ENCODE assay signal across 23 mouse cellular contexts in the genomic region with DNA sequence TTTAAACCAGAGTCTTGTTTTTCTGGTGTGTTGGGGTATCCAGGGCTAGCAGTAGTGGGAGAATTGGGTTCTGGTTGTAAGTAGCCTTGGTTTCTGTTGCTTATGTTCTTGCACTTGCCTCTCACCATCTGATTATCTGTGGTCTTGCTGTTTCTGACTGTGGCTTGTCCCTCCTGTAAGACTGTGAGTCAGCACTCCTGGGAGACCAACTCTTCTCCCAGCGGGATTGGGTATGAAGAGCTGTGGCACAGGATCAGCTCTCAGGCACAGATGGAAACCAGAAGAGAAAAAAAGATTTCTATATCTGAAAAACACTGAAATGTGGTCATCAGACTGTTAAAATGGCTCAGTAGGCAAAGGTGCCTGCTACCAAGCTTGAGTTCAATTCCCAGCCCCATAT. TPM values are rescaled to one million over a fixed set of nuclear protein-coding genes. Genes with fewer than 3 reads are reported as not detected.
DNase-seq lines count a peak whose midpoint lies in the region; TF ChIP-seq lines count a peak whose summit lies in the region.
"Had no signal": no experiment of that assay in that cellular context is flagged by ENCODE, and none has a peak within 500 bp of the region (broad histone marks: within the 10 kb centered on the region; RNA-seq: fewer than 3 reads in every experiment).

No protein-coding gene starts in this region.

- DNase-seq in heart, embryonic 10.5 days (ENCODE audit: low spot score) = peak; percentile 46
- DNase-seq in heart, adult 18-20 months = no peak
- DNase-seq in 3134 (ENCODE audit: extremely low read depth, insufficient read length, low spot score) = peak; percentile 52
- DNase-seq in 3T3-L1 (ENCODE audit: low read depth, low spot score) = peak; percentile 45
- DNase-seq in layer of hippocampus, adult 18-20 months (ENCODE audit: low spot score in 2 of 2) = no peak
- no peak for DNase-seq in lung, postnatal 25 days (ENCODE audit: low spot score)
- DNase-seq: adrenal gland, adult 2 months; adrenal gland, postnatal 10 days; adrenal gland, postnatal 25 days; cerebellum, adult 11 months; cerebellum, adult 18-20 months; cerebellum, adult 8-10 months; cerebellum, adult 9-11 months; cerebellum, postnatal 14 days; cerebellum, postnatal 36 days; embryo, embryonic 11 days; forebrain, postnatal 0 days had no signal

- TF ChIP-seq POLR2A in myocyte (IDR thresholded peaks at IDR 0.05; ENCODE audit: insufficient read length, low read depth) = no peak

- no peak overlapping the region for H3K27ac ChIP-seq in heart, embryonic 10.5 days
- H3K27ac ChIP-seq: embryonic facial prominence, embryonic 12.5 days; forebrain, embryonic 13.5 days; forebrain, embryonic 15.5 days had no signal

- H3K9me3 ChIP-seq in heart, embryonic 10.5 days = no peaks in the 10 kb centered on the region
- H3K9me3 ChIP-seq: embryonic facial prominence, embryonic 12.5 days; forebrain, embryonic 13.5 days; forebrain, embryonic 15.5 days had no signal

- H3K4me3 ChIP-seq in heart, embryonic 10.5 days = no peak overlapping the region
- H3K4me3 ChIP-seq in myocyte = no peak overlapping the region
- H3K4me3 ChIP-seq: embryonic facial prominence, embryonic 12.5 days; forebrain, embryonic 13.5 days; forebrain, embryonic 15.5 days had no signal

- no peaks in the 10 kb centered on the region for H3K79me2 ChIP-seq in myocyte (ENCODE audit: control insufficient read depth, insufficient read depth)

- peak overlapping the region; percentile 21 for H3K4me2 ChIP-seq in myocyte (ENCODE audit: low read depth)
- H3K4me2 ChIP-seq: embryonic facial prominence, embryonic 12.5 days; forebrain, embryonic 13.5 days; forebrain, embryonic 15.5 days had no signal

- H3K36me3 ChIP-seq in heart, embryonic 10.5 days = no peaks in the 10 kb centered on the region
- no peaks in the 10 kb centered on the region for H3K36me3 ChIP-seq in myocyte (ENCODE audit: control insufficient read depth, insufficient read depth)
- H3K36me3 ChIP-seq: embryonic facial prominence, embryonic 12.5 days; forebrain, embryonic 15.5 days had no signal

- no peaks in the 10 kb centered on the region for H3K4me1 ChIP-seq in heart, embryonic 10.5 days
- H3K4me1 ChIP-seq: embryonic facial prominence, embryonic 12.5 days; forebrain, embryonic 13.5 days; forebrain, embryonic 15.5 days had no signal

- H3K27me3 ChIP-seq in heart, embryonic 10.5 days (ENCODE audit: insufficient read depth, poor library complexity, severe bottlenecking) = no peaks in the 10 kb centered on the region; the same call in 1 of the 2 replicates
- H3K27me3 ChIP-seq in myocyte (ENCODE audit: control insufficient read depth, insufficient read depth, insufficient read length) = no peaks in the 10 kb centered on the region
- H3K27me3 ChIP-seq: embryonic facial prominence, embryonic 12.5 days; forebrain, embryonic 13.5 days; forebrain, embryonic 15.5 days had no signal

- 57% methylated on average over 1 of the region's 1 CpGs for WGBS in heart, embryonic 10.5 days

- no peak overlapping the region for H3ac ChIP-seq in myocyte (ENCODE audit: control insufficient read depth, insufficient read length)

TF ChIP-seq in myocyte, 11 proteins besides CTCF, POLR2A, EP300 and RAD21:
- no peak for TF ChIP-seq MYOG (IDR thresholded peaks at IDR 0.05; ENCODE audit: control insufficient read depth in 1 of 3, insufficient read depth in 1 of 3, insufficient read length in 2 of 3, low read depth in 2 of 3)
- no peak for TF ChIP-seq SRF (IDR thresholded peaks at IDR 0.05; ENCODE audit: control insufficient read depth, insufficient read length, low read depth)
- TF ChIP-seq MAX (IDR thresholded peaks at IDR 0.05; ENCODE audit: low read depth) = no peak
- no peak for TF ChIP-seq MYOD1 (IDR thresholded peaks at IDR 0.05; ENCODE audit: control insufficient read depth in 1 of 3, insufficient read length in 2 of 3, low read depth in 2 of 3)
- TF ChIP-seq CEBPB (IDR thresholded peaks at IDR 0.05; ENCODE audit: insufficient read depth, poor library complexity, severe bottlenecking) = no peak
- TF ChIP-seq POLR2AphosphoS2 (IDR thresholded peaks at IDR 0.05; ENCODE audit: insufficient read length, low read depth) = no peak
- no peak for TF ChIP-seq USF1 (IDR thresholded peaks at IDR 0.05; ENCODE audit: low read depth)
- TF ChIP-seq E2F4 (IDR thresholded peaks at IDR 0.05; ENCODE audit: insufficient read depth) = no peak
- no peak for TF ChIP-seq REST (IDR thresholded peaks at IDR 0.05; ENCODE audit: insufficient read depth, insufficient read length)
- no peak for TF ChIP-seq TCF3 (IDR thresholded peaks at IDR 0.05; ENCODE audit: insufficient read length, low read depth)
- TF ChIP-seq TCF12 (IDR thresholded peaks at IDR 0.05; ENCODE audit: insufficient read depth, poor library complexity, severe bottlenecking) = no peak

RNA-seq across cellular contexts. Expression of gene Kdm2a, which starts 16.5 kb away (rescaled TPM):
- 52.3 and 53.6 TPM in 2 replicates for polyA plus RNA-seq in heart, embryonic 10.5 days (2016; fragmentation: Nextera tagmentation; extraction: Ambion mirVana)
- total RNA-seq in heart, adult 18-20 months (2021) = 10 to 100 TPM; 34.9 to 44.1 TPM
- 20.3 TPM for polyA plus RNA-seq in myocyte (2012; fragmentation: generic; extraction: Trizol)
- total RNA-seq in layer of hippocampus, adult 18-20 months (2021) = 10 to 100 TPM; 74.2 to 88.4 TPM

RNA-seq across cellular contexts. Expression of gene Rhod, which starts 24.6 kb away (rescaled TPM):
- polyA plus RNA-seq in heart, embryonic 10.5 days (2016; fragmentation: Nextera tagmentation; extraction: Ambion mirVana) = 24.3 and 28.9 TPM in 2 replicates
- total RNA-seq in heart, adult 18-20 months (2021) = 1 to 10 TPM; 5.4 to 5.8 TPM
- polyA plus RNA-seq in myocyte (2012; fragmentation: generic; extraction: Trizol) = 51.1 TPM
- 1 to 10 TPM; 1.0 to 1.2 TPM for total RNA-seq in layer of hippocampus, adult 18-20 months (2021)
- total RNA-seq: common myeloid progenitor, adult 5-6 weeks; MEL had no signal

Comparison
In these comparisons a context has a peak if more than half of its experiments do, and no peak if none do; other contexts are left out.
1. DNase-seq: peak in heart, embryonic 10.5 days (single experiment), 3134 (single experiment) and 3T3-L1 (single experiment); none in heart, adult 18-20 months (0 of 2), layer of hippocampus, adult 18-20 months (0 of 2) and lung, postnatal 25 days (single experiment).